8 mouse cellular contexts compared by ENCODE assay signal in genomic region chr14:37238632-37239032, GRCm38 (mm10).
DNase-seq lines count a peak whose midpoint lies in the region; ATAC-seq and TF ChIP-seq lines count a peak whose summit lies in the region.

No protein-coding gene starts in this region.

- DNase-seq in MN1 (ENCODE audit: low spot score) = peak; percentile 50
- DNase-seq in cerebellum, adult 11 months = peak; percentile 90
- peak; percentile 70 for DNase-seq in heart, postnatal 4 days
- DNase-seq in layer of hippocampus, adult 18-20 months (ENCODE audit: low spot score in 2 of 2) = peak; percentile 37 to 79
- peak; percentile 86 for DNase-seq in lung, embryonic 14.5 days
- DNase-seq in retina, adult 2 months (ENCODE audit: low read depth, low spot score) = peak; percentile 43
- DNase-seq in urinary bladder, postnatal 14 days (ENCODE audit: low spot score) = peak; percentile 35

- no peak overlapping the region for H3K4me2 ChIP-seq in forebrain, embryonic 16.5 days (ENCODE audit: low read length)
- H3K4me2 ChIP-seq in lung, embryonic 14.5 days = no peak overlapping the region

- H3K4me3 ChIP-seq in forebrain, embryonic 16.5 days (replicated peaks; ENCODE audit: low read length) = no peak overlapping the region
- H3K4me3 ChIP-seq in lung, embryonic 14.5 days (ENCODE audit: low read depth, low read length) = no peak overlapping the region

- WGBS in forebrain, embryonic 16.5 days = 22% methylated on average over 4 of the region's 4 CpGs
- 36% methylated on average over 4 of the region's 4 CpGs for WGBS in lung, embryonic 14.5 days

- H3K4me1 ChIP-seq in forebrain, embryonic 16.5 days (replicated peaks; ENCODE audit: control insufficient read depth, insufficient read depth, low read length) = 0 out of 2 replicates have a peak, but pooled peaks cover 2% of the 10 kb centered on the region
- no peaks in the 10 kb centered on the region for H3K4me1 ChIP-seq in lung, embryonic 14.5 days (ENCODE audit: insufficient read depth)

- ATAC-seq in forebrain, embryonic 16.5 days = peak; percentile 99
- ATAC-seq in lung, embryonic 14.5 days (ENCODE audit: insufficient read depth) = peak; percentile 81

- TF ChIP-seq CTCF in lung, embryonic 14.5 days (IDR thresholded peaks at IDR 0.05; ENCODE audit: low read depth) = peak; percentile 85

- H3K9me3 ChIP-seq in forebrain, embryonic 16.5 days (ENCODE audit: control insufficient read depth, low read length) = no peaks in the 10 kb centered on the region
- H3K9me3 ChIP-seq in lung, embryonic 14.5 days (ENCODE audit: low read depth, low read length) = no peaks in the 10 kb centered on the region

- no peaks in the 10 kb centered on the region for H3K36me3 ChIP-seq in forebrain, embryonic 16.5 days (ENCODE audit: control insufficient read depth, insufficient read depth)
- H3K36me3 ChIP-seq in lung, embryonic 14.5 days (ENCODE audit: insufficient read depth) = no peaks in the 10 kb centered on the region

- no peak overlapping the region for H3K9ac ChIP-seq in forebrain, embryonic 16.5 days (replicated peaks; ENCODE audit: low read depth, low read length)
- H3K9ac ChIP-seq in lung, embryonic 14.5 days = no peak overlapping the region

- 0 out of 2 replicates have a peak overlapping the region, but pooled peaks have one; percentile 15 for H3K27ac ChIP-seq in forebrain, embryonic 16.5 days (ENCODE audit: low read length)
- no peak overlapping the region for H3K27ac ChIP-seq in lung, embryonic 14.5 days (ENCODE audit: low read depth)

- H3K27me3 ChIP-seq in forebrain, embryonic 16.5 days (replicated peaks; ENCODE audit: control insufficient read depth, insufficient read depth, low read length) = no peaks in the 10 kb centered on the region
- no peaks in the 10 kb centered on the region for H3K27me3 ChIP-seq in lung, embryonic 14.5 days (ENCODE audit: insufficient read depth, low read length)

Comparison
In these comparisons a context has a peak if more than half of its experiments do, and no peak if none do; other contexts are left out.
1. DNase-seq: peak in every context shown above with its lines; median percentile 90 in cerebellum, adult 11 months; 86 in lung, embryonic 14.5 days; 70 in heart, postnatal 4 days; 58 in layer of hippocampus, adult 18-20 months; 50 in MN1; 43 in retina, adult 2 months; 35 in urinary bladder, postnatal 14 days.